Mouse (Mus musculus): Measurements from ENCODE around the gene Sec14l5.
A peak's percentile ranks its signal among the peaks of the same experiment; 100 is the strongest.

The Sec14l5 gene

DNA sequence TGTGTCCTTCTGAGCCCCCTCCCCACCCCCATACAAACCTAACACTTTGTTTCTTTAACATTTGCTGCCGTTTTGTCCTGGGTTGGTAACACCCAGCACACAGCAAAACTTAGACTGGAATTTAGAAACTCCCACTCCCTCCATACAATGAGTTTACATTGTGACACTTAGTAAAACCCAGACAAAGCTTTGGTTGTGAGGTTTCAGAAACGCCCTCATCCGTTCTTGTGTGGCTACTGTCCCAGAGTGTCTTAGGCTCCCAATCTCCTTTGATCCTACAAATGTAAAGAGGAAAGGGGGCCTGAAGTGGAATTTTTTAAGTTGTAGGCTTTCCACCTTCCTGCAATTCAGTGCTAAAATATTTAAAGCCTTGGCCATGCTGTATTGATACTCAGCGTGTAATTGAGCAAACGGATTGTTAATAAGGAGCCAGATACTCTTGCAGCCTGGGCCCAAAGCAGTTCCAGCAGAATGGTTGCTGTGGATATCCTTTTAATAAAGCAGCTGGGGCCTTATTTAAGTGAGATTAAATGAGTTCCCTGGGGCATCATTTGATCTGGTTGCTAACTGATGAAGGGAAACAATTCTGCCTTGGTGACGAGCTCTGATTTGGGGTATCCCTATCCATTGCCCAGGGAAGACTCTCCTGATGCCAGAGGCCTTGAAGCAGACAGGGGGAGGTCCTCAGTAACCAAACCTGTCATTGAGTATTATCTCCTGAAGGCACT, 6.6 kb downstream of the Sec14l5 start:
- DNase-seq (ENCODE audit: low spot score in 2 of 2), result no peak

DNA sequence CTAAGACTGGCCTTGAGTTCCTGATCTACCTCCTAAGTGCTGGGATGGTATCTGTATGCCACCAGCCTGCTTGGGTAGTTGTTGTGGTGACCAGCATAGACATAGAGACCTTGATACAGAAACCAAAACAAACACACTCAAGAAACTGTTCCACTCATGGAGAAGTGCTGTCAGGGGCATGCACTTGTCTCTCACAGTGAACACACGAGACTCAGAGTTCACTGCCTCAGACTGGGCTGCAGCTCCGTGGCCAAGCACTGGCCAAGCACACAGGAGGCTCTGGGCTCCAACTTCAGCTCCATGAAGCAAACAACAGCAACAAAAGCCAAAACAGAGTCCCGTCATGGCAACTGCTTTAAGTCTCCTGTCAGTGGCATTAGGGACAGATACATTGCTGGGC, 8.1 kb downstream of the Sec14l5 start:
- no peak for DNase-seq (ENCODE audit: low spot score in 2 of 2)

DNA sequence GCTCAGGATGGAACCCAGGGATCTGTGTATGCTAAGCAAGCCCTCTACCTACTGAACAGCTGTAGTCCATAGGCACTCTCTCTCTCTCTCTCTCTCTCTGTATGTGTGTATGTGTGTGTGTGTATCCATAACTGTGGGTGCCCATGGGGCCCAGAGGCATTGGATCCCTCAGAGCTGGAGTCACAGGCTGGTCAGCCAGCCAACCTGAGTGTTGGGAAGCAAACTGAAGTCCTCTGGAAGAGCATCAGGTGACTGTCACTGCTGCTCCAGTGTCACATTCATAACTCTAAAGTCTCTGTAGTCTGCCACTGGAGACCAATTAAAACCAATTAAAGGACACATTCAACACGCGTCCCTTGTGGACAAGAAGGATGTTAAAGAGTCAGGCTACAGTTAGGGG, 9.6 kb downstream of the Sec14l5 start:
- no peak for DNase-seq (ENCODE audit: low spot score in 2 of 2)

DNA sequence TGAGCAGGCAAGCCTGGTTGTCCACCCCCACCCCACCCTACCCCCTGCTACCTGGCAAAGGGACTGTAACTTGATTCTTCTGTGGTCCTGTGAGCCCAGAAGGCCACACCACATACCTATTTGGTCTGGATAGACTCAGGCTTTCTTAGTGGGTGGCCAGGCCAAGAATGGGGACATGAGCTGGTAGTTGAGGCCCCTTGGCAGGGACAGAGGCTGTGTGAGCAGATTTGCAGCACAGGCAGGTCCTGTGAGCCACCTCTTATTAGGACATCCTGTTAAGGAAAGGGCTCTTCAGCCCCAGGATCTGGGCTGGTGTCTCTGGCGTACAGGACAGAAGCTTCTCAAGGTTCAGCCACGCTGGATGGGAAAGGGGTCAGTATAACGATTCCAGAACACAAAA, 10.2 kb downstream of the Sec14l5 start:
- no peak for DNase-seq (ENCODE audit: low spot score in 2 of 2)

DNA sequence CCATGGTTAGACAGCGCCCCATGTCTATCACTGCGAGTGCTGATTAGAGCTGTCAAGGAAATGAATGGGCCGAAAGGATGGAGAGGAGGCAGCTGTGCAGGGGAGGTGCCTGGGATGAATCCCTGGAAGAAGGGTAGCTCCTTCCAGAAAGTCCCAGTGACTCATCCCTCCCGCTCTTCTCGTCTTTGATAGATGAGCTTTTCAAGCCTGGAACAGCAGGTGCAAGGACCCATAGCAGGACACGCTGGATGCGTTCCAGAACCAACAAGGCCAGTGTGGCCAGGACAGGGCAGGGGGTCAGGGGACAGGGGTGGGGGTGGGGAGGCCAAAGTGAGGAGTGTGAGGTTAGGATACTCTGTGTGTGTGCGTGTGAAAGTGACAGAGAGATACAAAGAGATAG, 12.3 kb downstream of the Sec14l5 start:
- DNase-seq (ENCODE audit: low spot score in 2 of 2), result no peak

DNA sequence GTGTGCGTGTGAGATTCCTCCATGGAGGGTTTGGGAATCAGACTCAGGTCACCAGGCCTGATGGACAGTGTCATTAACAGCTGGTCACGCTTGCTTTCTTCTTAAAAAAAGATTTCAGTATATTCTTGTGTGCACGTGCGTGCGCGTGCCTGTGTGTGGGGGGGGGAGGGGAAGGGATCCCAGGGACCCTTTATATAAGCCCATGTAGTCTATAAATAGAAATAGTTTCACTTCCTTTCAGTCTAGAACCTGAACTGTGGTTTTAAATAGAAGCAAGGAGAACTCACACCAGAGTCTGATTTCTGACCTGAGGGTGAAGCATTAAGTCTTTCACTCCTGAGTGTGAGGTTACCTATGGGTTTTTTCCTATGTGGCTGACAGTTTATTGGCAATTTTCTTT, 17.4 kb downstream of the Sec14l5 start:
- DNase-seq (ENCODE audit: low spot score in 2 of 2), result no peak

DNA sequence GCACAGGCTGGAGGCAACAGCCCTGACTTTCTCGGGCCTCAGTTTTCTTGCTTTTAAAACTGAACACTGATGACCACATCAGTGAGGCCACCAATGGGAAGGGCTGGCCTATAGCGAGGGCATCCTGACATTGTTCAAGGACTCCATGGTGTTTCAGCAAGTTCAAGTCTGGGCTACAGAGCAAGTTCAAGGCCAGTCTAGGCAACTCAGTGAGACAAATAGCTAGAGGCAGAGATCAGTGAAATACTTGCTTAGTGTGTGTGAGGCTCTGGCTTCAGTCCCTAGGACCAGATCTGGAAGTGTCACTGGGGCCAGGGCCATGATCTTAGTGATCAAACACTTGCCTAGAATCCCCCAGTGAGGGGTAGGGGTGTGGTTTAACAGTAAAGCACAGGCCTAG, 21.1 kb downstream of the Sec14l5 start:
- no peak for DNase-seq (ENCODE audit: low spot score in 2 of 2)

DNA sequence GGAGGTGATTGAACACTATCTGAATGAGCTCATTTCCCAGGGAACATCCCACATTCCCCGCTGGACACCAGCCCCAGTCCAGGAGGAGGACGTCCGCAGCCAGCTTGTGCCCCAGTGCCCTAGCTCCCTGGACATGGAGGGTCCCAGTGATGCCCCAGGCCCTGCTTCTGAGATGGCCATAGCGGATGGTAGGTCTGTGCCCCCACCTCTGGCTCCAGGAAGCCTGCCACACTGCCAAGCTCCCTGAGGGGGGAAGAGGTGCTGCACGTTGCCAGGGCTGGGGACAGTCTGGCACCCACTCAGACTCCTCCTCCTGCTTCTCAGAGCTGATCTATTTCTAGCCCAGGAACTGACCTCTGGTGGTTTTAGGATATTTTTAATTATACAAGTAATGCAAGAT, 21.9 kb downstream of the Sec14l5 start:
- no peak for DNase-seq (ENCODE audit: low spot score in 2 of 2)

DNA sequence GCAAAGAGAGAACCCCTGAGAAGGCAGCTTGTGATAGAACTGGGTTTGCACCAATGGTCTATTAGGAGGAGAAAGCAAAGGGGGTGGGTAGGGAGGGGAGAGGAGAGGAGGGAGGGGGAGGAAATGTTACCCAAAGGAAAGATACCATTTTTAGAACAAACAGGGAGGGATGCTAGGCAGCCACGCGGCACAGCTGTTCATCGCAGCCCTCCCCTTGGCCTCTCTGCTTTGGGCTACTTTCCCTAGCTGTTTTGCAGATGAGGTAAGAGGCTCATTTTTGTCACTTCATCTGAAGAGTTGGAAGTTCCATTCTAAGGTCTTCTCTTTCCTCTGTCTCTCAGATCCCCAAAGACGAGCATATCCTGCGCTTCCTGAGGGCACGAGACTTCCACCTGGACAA, 25.7 kb downstream of the Sec14l5 start:
- DNase-seq (ENCODE audit: low spot score in 2 of 2), result no peak

DNA sequence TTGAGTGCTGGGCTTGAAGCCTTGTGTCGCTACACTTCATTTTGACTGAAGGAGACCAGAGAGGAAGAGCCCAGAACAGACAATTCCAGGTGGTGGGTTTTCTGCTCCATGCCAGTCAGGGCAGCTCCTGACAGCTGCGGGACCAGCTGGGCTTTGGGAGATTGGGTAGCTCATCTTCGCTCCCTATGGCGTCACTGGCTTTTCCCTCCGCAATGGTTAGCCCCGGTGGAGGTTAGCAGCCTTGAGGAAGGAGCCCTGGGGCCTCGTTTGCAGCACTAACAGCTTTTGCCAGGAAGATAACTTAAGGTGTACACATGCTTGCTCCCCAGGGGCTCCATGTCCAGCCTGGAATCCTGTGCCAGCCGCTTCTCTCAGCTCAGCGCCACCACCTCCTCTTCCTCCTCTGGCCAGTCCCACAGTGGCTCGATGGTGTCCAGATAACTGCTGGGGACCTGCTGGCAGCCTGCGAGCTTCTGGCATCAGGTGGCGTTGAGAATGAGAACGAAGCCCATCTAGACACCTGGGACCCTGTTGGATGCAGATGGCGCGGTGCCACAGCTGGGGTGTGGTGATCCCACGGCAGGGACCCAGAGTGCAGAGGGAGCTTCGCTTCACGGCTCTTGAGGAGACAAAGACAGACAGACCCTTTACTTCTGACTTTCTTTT, 36.5 kb downstream of the Sec14l5 start:
- DNase-seq (ENCODE audit: low spot score in 2 of 2), result no peak

DNA sequence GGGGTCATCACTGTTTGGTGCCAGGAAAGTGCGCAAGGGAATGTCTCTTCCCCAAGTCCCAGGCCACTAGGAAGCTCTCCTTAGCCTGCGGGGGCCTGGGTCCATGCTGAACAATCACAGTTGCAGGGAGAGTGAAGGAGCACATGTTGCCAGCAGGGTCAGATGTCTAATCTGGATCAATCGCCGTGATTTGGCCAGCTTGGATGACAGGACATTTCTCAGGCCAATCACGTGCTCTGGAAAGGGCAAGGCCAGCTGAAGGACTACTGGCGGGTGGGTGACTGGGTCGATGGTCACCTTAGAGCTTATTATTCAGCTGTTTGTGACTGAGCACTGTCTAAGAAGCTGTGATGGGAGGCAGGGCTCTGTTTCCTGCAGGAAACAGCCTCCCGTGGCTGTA, 37.2 kb downstream of the Sec14l5 start:
- no peak for DNase-seq (ENCODE audit: low spot score in 2 of 2)

DNA sequence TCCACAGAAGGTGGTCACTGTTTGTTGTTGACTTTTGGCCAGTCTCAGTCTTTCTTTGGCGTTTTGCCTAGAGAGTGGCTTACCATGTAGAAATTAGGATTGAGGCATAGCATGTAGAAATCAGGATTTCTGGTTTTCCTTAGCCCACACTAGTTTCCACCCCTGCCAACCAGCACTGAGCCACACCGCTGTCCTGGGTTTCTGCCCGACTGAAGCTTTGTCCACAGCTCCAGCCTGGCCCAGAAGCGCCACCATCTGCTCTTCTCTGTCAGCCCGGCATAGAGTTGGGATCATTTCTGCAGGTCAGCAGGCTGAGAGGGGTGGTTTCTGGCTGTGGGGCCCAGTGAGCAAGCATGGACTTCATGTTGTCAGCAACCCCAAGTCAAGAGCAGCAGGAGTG, 38.0 kb downstream of the Sec14l5 start:
- no peak for DNase-seq (ENCODE audit: low spot score in 2 of 2)

DNA sequence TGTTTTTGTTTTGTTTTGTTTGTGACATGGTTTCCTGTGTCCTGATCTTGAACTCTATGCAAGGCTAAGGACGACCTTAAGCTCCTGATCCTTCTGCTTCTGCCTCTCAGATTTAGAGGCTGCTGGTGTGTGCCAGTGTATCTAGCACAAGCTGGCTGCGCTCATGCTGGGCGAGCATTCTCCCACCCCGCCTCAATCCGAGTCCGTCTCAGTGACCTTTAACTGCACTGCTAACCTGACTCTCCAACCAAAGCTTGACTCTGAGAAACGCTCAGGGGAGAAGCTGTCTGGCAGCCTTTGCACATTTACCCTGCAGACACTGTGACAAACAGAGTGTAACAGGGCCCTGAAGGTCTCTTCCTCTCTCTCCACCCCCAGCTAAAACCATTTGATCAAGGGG, 38.8 kb downstream of the Sec14l5 start:
- no peak for DNase-seq (ENCODE audit: low spot score in 2 of 2)

DNA sequence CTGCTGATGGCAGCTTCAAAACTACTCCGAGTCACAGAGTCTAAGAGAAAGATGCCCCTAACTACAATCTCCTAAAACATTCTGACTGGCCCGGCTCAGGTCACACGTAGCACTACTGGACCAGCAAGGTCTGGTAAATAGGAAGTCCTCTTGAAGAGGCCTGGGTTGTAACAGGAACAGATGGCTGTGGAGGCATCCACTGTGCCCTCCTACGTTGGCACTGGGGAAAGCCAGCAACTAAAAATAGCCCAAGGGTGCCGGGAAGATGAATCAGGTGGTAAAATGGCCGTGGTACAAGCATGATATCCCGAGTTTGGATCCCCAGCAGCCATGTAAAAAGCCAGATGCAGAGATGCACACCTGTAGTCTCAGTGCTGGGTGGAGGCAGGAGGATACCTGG, 39.3 kb downstream of the Sec14l5 start:
- no peak for DNase-seq (ENCODE audit: low spot score in 2 of 2)

DNA sequence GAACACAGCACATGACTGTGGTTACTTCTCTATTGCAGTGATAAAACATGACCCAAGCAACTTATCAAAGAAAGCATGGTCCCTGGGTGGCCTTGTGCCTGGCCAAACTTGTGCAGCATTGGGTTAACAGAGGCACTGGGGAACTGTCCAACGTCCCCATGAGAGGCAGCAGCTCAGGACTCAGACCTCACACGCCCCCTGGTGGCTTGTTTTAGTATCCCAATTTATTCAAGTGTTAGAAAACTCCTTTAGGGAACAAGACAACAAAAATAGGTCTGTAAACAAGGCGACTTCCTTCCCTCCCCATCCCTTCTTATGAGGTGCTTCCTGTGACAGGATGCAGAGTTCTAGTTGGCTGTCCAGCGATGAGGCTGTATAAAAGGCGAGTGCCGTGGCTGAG, 48.2 kb downstream of the Sec14l5 start:
- DNase-seq (ENCODE audit: low spot score in 2 of 2), result peak in 1 of 2 experiments; percentile 5

DNA sequence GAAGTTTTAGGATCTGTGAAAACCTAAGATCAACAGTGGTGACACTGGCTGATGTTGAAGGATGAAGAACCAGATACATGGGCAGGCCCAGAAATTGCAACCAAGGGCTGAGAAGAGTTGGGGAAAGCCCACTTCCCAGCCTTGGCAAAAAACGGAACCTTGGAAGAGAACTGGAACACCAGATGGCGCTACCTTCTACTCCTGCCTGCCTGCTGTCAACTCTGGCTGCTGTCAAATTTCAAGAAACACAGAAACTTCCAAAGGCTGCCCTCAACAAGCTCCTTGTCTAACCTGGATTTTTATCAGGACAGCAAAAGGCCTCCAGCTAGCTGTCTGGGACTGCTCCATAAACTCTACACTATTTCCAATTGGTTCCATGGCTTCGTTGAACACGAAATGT, 55.8 kb downstream of the Sec14l5 start:
- DNase-seq (ENCODE audit: low spot score in 2 of 2), result peak; percentile 20 to 52

DNA sequence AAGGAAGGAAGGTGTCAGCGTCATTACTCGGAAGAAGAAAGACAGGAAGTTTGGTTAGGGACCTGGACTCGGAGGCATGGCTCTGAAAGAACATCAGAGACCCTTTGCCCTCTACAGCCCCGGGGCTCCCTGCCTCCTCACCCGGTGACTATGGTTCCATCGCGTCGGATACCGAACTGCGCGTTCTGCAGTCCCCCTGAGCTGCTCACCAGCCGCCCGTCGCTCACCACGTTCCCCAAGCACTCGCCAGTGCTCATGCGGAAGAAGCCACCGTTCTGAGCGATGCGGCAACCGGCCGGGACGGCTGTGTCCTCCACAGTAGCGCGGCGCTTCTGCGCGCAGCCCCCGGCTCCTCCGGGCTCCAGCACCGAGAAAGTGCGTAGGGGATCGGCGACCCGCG, 56.3 kb downstream of the Sec14l5 start:
- peak in 1 of 2 experiments; percentile 29 for DNase-seq (ENCODE audit: low spot score in 2 of 2)

DNA sequence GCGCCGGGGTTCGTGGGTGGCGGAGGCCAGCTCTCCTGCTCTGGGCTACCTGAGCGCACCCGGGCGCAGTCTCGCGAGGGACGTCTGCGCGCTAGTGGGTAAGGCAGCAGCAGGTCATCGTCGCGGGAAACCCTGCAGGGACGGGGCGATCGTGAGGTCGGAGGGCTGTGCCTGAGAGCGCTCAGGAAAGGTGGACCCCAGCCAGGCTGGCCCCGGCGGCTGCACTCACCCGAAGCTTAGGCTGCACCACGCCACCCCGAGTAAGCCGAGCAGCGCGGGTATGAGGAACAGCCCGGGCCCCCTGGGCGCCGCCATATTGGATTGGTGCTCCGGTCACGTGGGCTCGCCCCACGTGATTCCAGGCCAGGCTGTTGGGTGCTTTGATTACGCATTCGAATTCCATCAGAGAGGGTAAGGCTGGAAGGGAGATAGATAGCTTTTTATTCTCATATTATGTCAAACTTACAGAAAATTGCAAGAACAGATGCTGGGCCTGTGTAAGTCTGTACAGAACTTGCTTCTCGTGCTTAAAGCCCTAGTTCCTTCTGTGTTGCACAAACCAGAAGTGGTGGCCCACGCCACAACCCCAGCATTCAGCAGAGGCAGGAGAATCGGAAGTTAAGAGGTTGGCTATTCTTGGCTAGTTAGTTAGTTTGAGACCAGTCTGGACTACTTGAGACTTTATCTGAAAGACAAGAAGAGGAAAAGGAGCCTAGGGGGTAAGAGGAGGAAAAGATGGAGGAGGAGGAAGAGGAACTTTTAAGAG, 56.9 kb downstream of the Sec14l5 start, which contains the start of gene Nagpa:
Gene Nagpa (minus strand): TSS at position 345 of the 766 bp plus-strand sequence.
- peak; percentile 68 to 79 for DNase-seq (ENCODE audit: low spot score in 2 of 2)

DNA sequence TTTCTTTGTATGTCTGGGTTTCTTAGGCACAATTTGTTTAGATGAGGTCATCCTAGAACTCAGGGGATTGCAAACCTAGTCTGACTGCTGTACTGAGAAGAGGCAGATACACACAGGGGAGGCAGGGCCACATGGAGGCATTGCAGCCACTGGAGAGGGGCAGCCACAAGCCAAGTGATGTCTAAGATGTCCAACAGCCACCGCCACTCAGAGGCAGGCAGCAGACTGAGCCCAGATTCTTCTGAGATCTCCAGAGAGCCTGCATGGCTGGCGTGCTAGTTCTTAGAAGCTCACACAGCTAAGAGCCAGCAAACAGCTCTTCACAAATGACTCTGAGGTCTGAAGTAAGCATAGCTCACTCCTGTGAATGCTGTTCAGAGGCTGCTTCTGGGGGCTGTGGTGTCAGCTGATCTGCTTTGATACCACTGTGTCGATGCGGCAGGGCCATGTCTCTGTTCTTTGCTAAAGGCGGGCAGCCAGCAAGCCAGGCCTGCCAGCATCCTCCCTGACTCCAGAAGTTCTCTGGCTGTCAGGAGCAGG, 58.6 kb downstream of the Sec14l5 start:
- DNase-seq (ENCODE audit: low spot score in 2 of 2), result no peak

DNA sequence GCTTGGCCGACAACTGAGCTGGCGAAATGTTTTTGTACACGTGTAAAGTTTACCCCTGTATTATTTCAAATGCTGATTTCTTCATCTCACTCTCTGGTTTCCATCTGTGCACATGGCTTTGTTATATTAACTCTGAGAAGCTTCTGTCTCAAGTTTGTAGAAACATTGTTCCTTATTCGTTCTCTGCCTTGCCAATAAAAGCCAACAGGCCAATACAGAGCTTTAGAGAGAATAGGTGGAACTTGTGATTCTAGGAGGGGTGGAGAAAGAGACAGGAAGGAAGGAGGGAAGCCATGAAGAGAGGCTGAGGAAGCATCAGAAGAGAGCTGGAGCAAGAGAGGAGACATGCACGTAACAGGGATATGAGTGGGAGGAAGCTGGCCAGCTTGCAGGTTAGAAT, 59.1 kb downstream of the Sec14l5 start:
- no peak for DNase-seq (ENCODE audit: low spot score in 2 of 2)

DNA sequence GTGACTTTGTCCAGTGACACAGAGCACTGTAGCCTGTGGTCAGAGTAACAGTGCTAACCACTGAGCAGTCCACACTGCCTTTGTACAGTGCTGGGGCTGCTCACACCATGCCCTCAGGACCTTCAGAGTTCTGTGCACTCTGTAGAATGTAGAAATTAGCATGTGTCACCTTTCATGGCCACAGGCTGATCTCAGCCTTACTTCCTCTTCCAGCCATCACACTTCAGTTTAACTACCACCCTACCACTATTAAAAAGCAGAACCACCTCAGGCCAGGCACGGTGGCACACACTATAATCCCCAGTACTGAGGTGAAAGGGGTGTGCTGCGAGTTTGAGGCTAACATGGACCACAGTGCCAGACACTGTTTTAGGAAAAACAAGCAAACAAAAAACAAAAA, 63.5 kb downstream of the Sec14l5 start:
- DNase-seq (ENCODE audit: low spot score in 2 of 2), result no peak

DNA sequence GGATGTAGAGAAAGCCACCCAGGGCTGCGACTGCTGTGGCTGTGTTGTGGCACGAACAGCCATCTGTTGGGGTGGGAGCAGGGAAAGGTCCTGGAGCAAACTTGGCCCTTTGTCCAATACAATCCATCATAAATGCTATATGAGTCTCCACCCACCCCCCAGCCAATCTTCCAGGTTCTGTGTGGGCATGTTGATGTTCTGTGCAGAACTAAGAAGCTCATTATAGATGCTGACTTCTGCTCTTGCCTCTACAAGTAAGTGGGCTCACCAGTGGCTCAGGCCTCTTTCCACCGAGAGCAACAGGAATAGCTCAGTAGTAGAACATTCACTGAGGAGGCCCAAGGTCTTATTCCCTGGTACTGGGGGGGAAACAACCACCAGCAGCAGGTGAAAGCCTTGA, 65.2 kb downstream of the Sec14l5 start:
- DNase-seq (ENCODE audit: low spot score in 2 of 2), result no peak

DNA sequence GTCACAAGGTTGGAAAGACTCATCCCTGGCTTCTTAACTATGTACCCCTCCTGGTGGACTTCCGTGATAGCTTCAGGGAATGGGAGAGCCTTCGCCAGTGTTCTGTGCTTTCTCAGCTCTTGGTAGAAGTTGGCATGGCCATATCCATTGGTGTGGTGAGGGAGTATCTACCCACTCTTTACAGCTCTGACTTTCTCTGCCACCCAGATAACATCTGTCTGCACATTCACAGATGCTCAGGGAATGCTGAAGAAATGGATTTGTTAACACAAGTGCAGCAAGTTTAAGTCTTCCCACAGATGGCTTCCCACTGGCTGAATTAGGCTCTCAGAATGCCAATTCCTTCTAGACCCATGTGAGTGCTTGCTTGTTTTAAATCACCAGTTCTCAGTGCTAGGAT, 67.2 kb downstream of the Sec14l5 start:
- DNase-seq (ENCODE audit: low spot score in 2 of 2), result no peak

Data from urinary bladder, postnatal 36 days (tissue).